Mouse (Mus musculus) heart, adult 2 months (tissue): ENCODE results near the gene Kirrel.

ENCODE experiments used
- CTCF ChIP-seq: fragments of 200-600 bp; IDR thresholded peaks from 2 replicates; pipeline ENCODE4 v1.8.1; 2022; ENCODE audit warnings: antibody characterized with exemption, mild to moderate bottlenecking, moderate library complexity
- EP300 ChIP-seq: fragments of 200-500 bp; IDR thresholded peaks from 2 replicates; pipeline ENCODE4 v1.6.1; 2011; ENCODE audit warnings: low read depth, low read length, control low read depth; ENCODE audit not compliant: insufficient read depth
- POLR2A ChIP-seq: fragments of 200-500 bp; IDR thresholded peaks from 2 replicates; pipeline ENCODE4 v1.6.1; 2011; ENCODE audit warnings: mild to moderate bottlenecking, low read depth, low read length, control low read depth; ENCODE audit not compliant: insufficient read depth

DNA sequence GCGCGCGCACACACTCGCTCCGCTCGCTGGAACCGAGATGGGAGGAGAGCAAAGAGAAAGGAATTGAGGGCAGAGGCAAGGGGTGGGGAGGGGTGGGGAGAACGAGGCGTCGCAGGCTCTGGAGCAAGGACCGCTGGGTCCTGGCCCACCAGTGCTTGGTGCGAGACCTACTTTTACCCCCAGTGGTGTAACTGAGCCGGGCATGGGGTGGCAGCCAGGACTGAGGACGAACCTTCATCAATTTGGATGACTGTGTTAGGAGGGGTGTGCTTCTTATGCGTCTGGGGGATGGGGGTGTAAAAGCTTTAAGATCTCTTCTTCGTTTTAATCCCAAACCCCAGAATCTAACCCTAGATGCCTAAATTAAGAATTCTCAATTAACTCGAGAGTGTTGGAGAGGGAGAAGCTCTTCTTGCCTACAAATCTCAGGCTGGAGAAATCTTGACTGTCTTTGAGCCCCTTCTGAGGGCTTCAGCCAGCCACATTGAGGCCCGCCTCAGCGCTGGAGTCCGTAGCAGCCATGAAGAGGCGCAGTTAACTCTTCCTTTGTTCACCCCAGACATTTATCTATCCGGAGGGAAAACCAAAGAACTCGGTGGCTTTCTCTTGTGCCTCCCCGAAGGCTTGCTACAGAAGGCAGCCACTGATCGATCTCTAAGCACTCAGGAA, 356 bp upstream of the Kirrel start:
- TF ChIP-seq CTCF = 0 out of 2 replicates have a peak, but pooled peaks have one; percentile 22
- no peak for TF ChIP-seq EP300
- TF ChIP-seq POLR2A = no peak
